Mouse (Mus musculus): ENCODE data around the gene Ctnna3.

DNA sequence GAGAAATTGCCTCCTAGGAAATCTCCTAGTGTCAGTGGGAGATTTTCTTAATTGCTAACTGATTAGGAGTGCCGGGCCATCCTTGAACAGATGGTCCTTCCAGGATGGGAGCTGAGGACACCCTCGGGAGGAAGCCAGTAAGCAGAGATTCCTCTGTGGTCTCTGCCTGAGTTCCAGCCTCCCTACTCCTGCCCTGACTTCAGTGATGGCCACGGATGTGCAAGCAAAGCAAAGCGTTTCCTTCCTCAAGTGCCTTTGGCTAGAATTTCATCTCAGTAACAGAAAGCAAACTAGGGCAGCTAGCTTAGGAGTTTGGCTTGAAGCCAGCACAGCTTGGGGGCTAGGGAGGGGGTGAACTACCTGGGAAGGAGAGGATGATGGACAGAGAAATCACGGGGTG, 12.8 kb upstream of the Ctnna3 start:
- TF ChIP-seq CTCF (IDR thresholded peaks at IDR 0.05; ENCODE audit: low read depth, low read length): no peak
- no peak for TF ChIP-seq POLR2A (IDR thresholded peaks at IDR 0.05; ENCODE audit: extremely low read depth, insufficient read depth, low read length)
